ENCODE assay signal across 8 mouse cellular contexts in the genomic region with DNA sequence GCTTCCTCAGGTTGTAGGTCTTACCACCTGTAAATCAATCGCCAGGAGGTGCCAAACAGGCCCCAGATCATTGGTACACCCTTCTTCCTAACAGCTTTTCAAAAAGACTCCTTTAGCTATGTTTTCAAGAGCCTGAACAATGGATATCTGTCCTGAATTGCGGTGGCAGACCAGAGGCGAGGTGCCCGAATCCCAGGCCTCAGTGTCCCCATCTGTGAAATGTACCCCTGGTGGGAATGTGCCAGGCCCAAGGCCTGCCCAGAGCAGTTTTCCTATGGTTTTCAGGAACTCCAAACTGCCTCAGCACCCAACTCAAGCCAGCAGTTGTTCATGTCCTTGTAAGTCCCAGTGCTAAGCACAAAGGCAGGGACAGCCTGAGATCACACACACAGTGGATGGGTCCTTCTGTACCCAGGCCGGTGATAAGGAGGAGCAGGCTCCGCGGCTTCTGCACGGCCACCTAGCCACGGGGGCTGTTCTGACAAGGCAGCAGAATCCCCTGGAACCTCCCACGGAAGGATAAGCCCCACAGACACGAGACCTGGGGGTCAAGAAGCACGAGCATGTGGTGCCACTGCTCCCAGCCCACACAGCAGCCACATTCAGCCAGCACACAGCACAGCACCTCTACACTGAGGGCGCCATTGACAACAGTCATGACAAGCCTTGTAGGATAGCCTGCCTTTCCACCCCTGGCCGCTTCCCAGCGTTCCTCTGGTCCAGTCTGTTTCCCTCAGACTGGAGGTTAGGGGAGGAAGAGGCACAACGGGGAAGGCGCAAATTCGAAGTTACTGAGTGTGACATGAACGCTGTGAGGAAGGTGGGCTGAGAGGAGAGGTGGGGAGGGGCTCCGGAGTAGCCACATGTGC. TPM values are rescaled to one million over a fixed set of nuclear protein-coding genes. Genes with fewer than 3 reads are reported as not detected.
A peak's percentile ranks its signal among the peaks of the same experiment; 100 is the strongest.
DNase-seq lines count a peak whose midpoint lies in the region; ATAC-seq and TF ChIP-seq lines count a peak whose summit lies in the region.

No protein-coding gene starts in this region.

- TF ChIP-seq POLR2A in liver, adult 2 months (IDR thresholded peaks at IDR 0.05; ENCODE audit: extremely low read depth, insufficient read depth, low read length): no peak
- no peak for TF ChIP-seq POLR2A in embryonic fibroblast, embryonic 13.5 days (IDR thresholded peaks at IDR 0.05; ENCODE audit: low read depth, low read length)

- H3K36me3 ChIP-seq in liver, adult 2 months (ENCODE audit: control insufficient read depth, insufficient read depth, low read length): no peaks in the 10 kb centered on the region
- H3K36me3 ChIP-seq in limb, embryonic 10.5 days: peaks cover 83% of the 10 kb centered on the region
- H3K36me3 ChIP-seq in neural tube, embryonic 15.5 days: peaks cover 1% of the 10 kb centered on the region

- H3K27me3 ChIP-seq in liver, adult 2 months (ENCODE audit: control insufficient read depth, insufficient read depth, low read length): no peaks in the 10 kb centered on the region
- H3K27me3 ChIP-seq in limb, embryonic 10.5 days (ENCODE audit: low read depth, poor library complexity, severe bottlenecking): no peaks in the 10 kb centered on the region
- no peaks in the 10 kb centered on the region for H3K27me3 ChIP-seq in neural tube, embryonic 15.5 days (replicated peaks)

- H3K4me1 ChIP-seq in liver, adult 2 months (ENCODE audit: control insufficient read depth, insufficient read depth, low read length): peaks cover 13% of the 10 kb centered on the region
- H3K4me1 ChIP-seq in embryonic fibroblast, embryonic 13.5 days (ENCODE audit: control insufficient read depth, insufficient read depth, low read length): peaks cover 28% of the 10 kb centered on the region
- peaks cover 75% of the 10 kb centered on the region for H3K4me1 ChIP-seq in limb, embryonic 10.5 days
- peaks cover 82% of the 10 kb centered on the region for H3K4me1 ChIP-seq in neural tube, embryonic 15.5 days

- peaks cover 72% of the 10 kb centered on the region for H3K79me2 ChIP-seq in liver, adult 2 months (ENCODE audit: control insufficient read depth, insufficient read depth, low read length)

- H3K9ac ChIP-seq in liver, adult 2 months (ENCODE audit: low read depth, low read length): peak overlapping the region; percentile 36
- H3K9ac ChIP-seq in neural tube, embryonic 15.5 days (replicated peaks): peak overlapping the region; percentile 40

- H3K4me2 ChIP-seq in neural tube, embryonic 15.5 days: peak overlapping the region; percentile 44

- 70% methylated on average over 20 of the region's 20 CpGs for WGBS in liver, adult 2 months
- 45% methylated on average over 20 of the region's 20 CpGs for WGBS in limb, embryonic 10.5 days
- 19% methylated on average over 20 of the region's 20 CpGs for WGBS in neural tube, embryonic 15.5 days

- ATAC-seq in neural tube, embryonic 15.5 days (ENCODE audit: low FRiP score): no peak

- no peak for DNase-seq in liver, adult 2 months (ENCODE audit: extremely low read depth, low read depth, low spot score)
- DNase-seq in liver: no peak
- DNase-seq in limb, embryonic 10.5 days (ENCODE audit: low spot score): no peak
- no peak for DNase-seq in cerebellum, postnatal 10 days
- no peak for DNase-seq in adrenal gland, postnatal 25 days
- no peak for DNase-seq in urinary bladder, postnatal 36 days (ENCODE audit: low spot score in 2 of 2)

- no peak for TF ChIP-seq CTCF in liver, adult 2 months (IDR thresholded peaks at IDR 0.05; ENCODE audit: low read depth, low read length)
- TF ChIP-seq CTCF in embryonic fibroblast, embryonic 13.5 days (IDR thresholded peaks at IDR 0.05; ENCODE audit: borderline replicate concordance, insufficient read depth, low read length): no peak

- peak overlapping the region; percentile 70 for H3K27ac ChIP-seq in liver, adult 2 months (replicated peaks; ENCODE audit: insufficient read depth, low read depth, low read length)
- peak overlapping the region; percentile 22 for H3K27ac ChIP-seq in embryonic fibroblast, embryonic 13.5 days (ENCODE audit: insufficient read depth, low read length)
- H3K27ac ChIP-seq in limb, embryonic 10.5 days: peak overlapping the region; percentile 94
- peak overlapping the region; percentile 89 for H3K27ac ChIP-seq in neural tube, embryonic 15.5 days (replicated peaks)

- no peak overlapping the region; the same call in 1 of the 2 replicates for H3K4me3 ChIP-seq in liver, adult 2 months (ENCODE audit: insufficient read depth, low read depth, low read length)
- no peak overlapping the region for H3K4me3 ChIP-seq in embryonic fibroblast, embryonic 13.5 days (ENCODE audit: insufficient read depth, low read length)
- peak overlapping the region; percentile 95 for H3K4me3 ChIP-seq in limb, embryonic 10.5 days
- H3K4me3 ChIP-seq in neural tube, embryonic 15.5 days (replicated peaks): 0 out of 2 replicates have a peak overlapping the region, but pooled peaks have one; percentile 2

- H3K9me3 ChIP-seq in limb, embryonic 10.5 days (replicated peaks): no peaks in the 10 kb centered on the region
- H3K9me3 ChIP-seq in neural tube, embryonic 15.5 days (replicated peaks): no peaks in the 10 kb centered on the region

RNA-seq across cellular contexts. Expression of gene Gnai2, which starts 7.5 kb away (rescaled TPM):
- 31.6 and 44.8 TPM in 2 replicates for total RNA-seq in liver, adult 2 months (2014; rRNA removed)
- polyA plus RNA-seq in liver, adult 2 months (2012; rRNA removed): 117 and 122 TPM in 2 replicates
- 388 and 402 TPM in 2 replicates for polyA plus RNA-seq in embryonic fibroblast, embryonic 13.5 days (2011; ENCODE audit: insufficient read length, low read depth, missing spikeins)
- polyA plus RNA-seq in limb, embryonic 10.5 days (2016; fragmentation: Nextera tagmentation; extraction: Ambion mirVana): 355 and 403 TPM in 2 replicates
- 262 and 325 TPM in 2 replicates for polyA plus RNA-seq in neural tube, embryonic 15.5 days (2015; fragmentation: Nextera tagmentation; extraction: Ambion mirVana)
- 202 and 238 TPM in 2 replicates for total RNA-seq in adrenal gland, postnatal 25 days (2021)

RNA-seq across cellular contexts. Expression of gene Sema3b, which starts 18.6 kb away (rescaled TPM):
- 0.13 and 0.37 TPM in 2 replicates for total RNA-seq in liver, adult 2 months (2014; rRNA removed)
- polyA plus RNA-seq in liver, adult 2 months (2012; rRNA removed): 0.68 and 0.83 TPM in 2 replicates
- polyA plus RNA-seq in embryonic fibroblast, embryonic 13.5 days (2011; ENCODE audit: insufficient read length, low read depth, missing spikeins): 9.5 and 16.6 TPM in 2 replicates
- polyA plus RNA-seq in limb, embryonic 10.5 days (2016; fragmentation: Nextera tagmentation; extraction: Ambion mirVana): 2.2 and 3.6 TPM in 2 replicates
- polyA plus RNA-seq in neural tube, embryonic 15.5 days (2015; fragmentation: Nextera tagmentation; extraction: Ambion mirVana): 6.6 and 9.7 TPM in 2 replicates
- total RNA-seq in adrenal gland, postnatal 25 days (2021): 5.1 and 8.4 TPM in 2 replicates

RNA-seq across cellular contexts. Expression of gene Ifrd2, which starts 40.2 kb away (rescaled TPM):
- total RNA-seq in liver, adult 2 months (2014; rRNA removed): 21.5 and 32.2 TPM in 2 replicates
- polyA plus RNA-seq in liver, adult 2 months (2012; rRNA removed): 54.6 and 56.2 TPM in 2 replicates
- polyA plus RNA-seq in embryonic fibroblast, embryonic 13.5 days (2011; ENCODE audit: insufficient read length, low read depth, missing spikeins): 31.1 and 31.5 TPM in 2 replicates
- polyA plus RNA-seq in limb, embryonic 10.5 days (2016; fragmentation: Nextera tagmentation; extraction: Ambion mirVana): 55.0 and 69.4 TPM in 2 replicates
- polyA plus RNA-seq in neural tube, embryonic 15.5 days (2015; fragmentation: Nextera tagmentation; extraction: Ambion mirVana): 14.4 and 25.2 TPM in 2 replicates
- 47.0 and 54.5 TPM in 2 replicates for total RNA-seq in adrenal gland, postnatal 25 days (2021)

RNA-seq across cellular contexts. Expression of gene Slc38a3, which starts 41.7 kb away (rescaled TPM):
- total RNA-seq in liver, adult 2 months (2014; rRNA removed): 982 and 1,378 TPM in 2 replicates
- 3,567 and 4,585 TPM in 2 replicates for polyA plus RNA-seq in liver, adult 2 months (2012; rRNA removed)
- 1.1 TPM in 1 of 2 replicates, not detected in the other for polyA plus RNA-seq in embryonic fibroblast, embryonic 13.5 days (2011; ENCODE audit: insufficient read length, low read depth, missing spikeins)
- 3.9 and 4.3 TPM in 2 replicates for polyA plus RNA-seq in limb, embryonic 10.5 days (2016; fragmentation: Nextera tagmentation; extraction: Ambion mirVana)
- 35.1 and 35.4 TPM in 2 replicates for polyA plus RNA-seq in neural tube, embryonic 15.5 days (2015; fragmentation: Nextera tagmentation; extraction: Ambion mirVana)
- 0.39 and 8.5 TPM in 2 replicates for total RNA-seq in adrenal gland, postnatal 25 days (2021)

RNA-seq across cellular contexts. Expression of gene Hyal3, which starts 47.0 kb away (rescaled TPM):
- total RNA-seq in liver, adult 2 months (2014; rRNA removed): 0.13 and 0.18 TPM in 2 replicates
- 0.29 and 0.54 TPM in 2 replicates for polyA plus RNA-seq in liver, adult 2 months (2012; rRNA removed)
- 0.40 and 0.76 TPM in 2 replicates for polyA plus RNA-seq in embryonic fibroblast, embryonic 13.5 days (2011; ENCODE audit: insufficient read length, low read depth, missing spikeins)
- polyA plus RNA-seq in limb, embryonic 10.5 days (2016; fragmentation: Nextera tagmentation; extraction: Ambion mirVana): 0.56 and 0.82 TPM in 2 replicates
- polyA plus RNA-seq in neural tube, embryonic 15.5 days (2015; fragmentation: Nextera tagmentation; extraction: Ambion mirVana): 2.0 and 2.2 TPM in 2 replicates
- total RNA-seq in adrenal gland, postnatal 25 days (2021): 2.0 and 2.8 TPM in 2 replicates

Comparison
In these comparisons a context has a peak if more than half of its experiments do, and no peak if none do; other contexts are left out.
1. H3K27ac ChIP-seq: peak in every context shown above with its lines; median percentile 94 in limb, embryonic 10.5 days; 89 in neural tube, embryonic 15.5 days; 70 in liver, adult 2 months; 22 in embryonic fibroblast, embryonic 13.5 days.
2. H3K4me3 ChIP-seq: peak in limb, embryonic 10.5 days (single experiment) and neural tube, embryonic 15.5 days (single experiment); none in liver, adult 2 months (single experiment) and embryonic fibroblast, embryonic 13.5 days (single experiment).